Mouse (Mus musculus) layer of hippocampus, postnatal 14 days (tissue): ENCODE results near the gene Sh3rf3. TPM values are rescaled to one million over a fixed set of nuclear protein-coding genes. Genes with fewer than 3 reads are reported as not detected.

Experiments
- DNase-seq, 2 experiments: peaks; one replicate each; pipeline ENCODE4 v3.0.0; 2021 to 2022; ENCODE audit warnings: low spot score in 2 of 2, mixed read lengths in 1 of 2
- microRNA-seq, 2 experiments: library from miRNA; unstranded; fragments of <30 nt; microRNA quantifications; one replicate each; pipeline ENCODE4 v1.2.0; 2021
- total RNA-seq, 2 experiments: library from RNA; stranded (reverse); gene quantifications; 2 replicates each; pipeline ENCODE4 v1.2.3; 2021

The Sh3rf3 gene
- total RNA-seq, 2 experiments from 2014 or later = 43.2 to 45.4 TPM

DNA sequence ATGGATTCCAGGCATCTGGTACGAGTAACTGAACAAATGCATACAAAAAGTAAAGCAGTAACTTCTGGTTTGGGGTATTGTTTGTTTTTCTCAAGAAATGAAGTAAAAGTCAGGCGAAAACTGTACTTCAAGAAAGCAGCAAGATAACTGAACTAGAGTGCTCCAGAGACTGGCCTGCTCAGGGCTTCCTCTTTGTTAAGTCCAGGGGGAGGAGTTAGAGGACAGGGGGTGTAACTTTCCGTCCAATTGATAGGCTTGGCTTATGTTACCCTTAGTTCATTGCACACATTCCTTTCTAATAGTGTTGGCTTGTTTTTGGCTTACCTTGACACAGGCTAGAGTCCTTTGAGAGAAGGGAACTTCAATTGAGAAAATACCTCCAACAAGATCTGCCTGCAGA lies 345.5 kb downstream of the Sh3rf3 start:
- no peak for DNase-seq

- no peak for DNase-seq
Measured at GRCm38 (mm10) chr10:59162185-59162897, 349.2 kb downstream of the Sh3rf3 start.

DNA sequence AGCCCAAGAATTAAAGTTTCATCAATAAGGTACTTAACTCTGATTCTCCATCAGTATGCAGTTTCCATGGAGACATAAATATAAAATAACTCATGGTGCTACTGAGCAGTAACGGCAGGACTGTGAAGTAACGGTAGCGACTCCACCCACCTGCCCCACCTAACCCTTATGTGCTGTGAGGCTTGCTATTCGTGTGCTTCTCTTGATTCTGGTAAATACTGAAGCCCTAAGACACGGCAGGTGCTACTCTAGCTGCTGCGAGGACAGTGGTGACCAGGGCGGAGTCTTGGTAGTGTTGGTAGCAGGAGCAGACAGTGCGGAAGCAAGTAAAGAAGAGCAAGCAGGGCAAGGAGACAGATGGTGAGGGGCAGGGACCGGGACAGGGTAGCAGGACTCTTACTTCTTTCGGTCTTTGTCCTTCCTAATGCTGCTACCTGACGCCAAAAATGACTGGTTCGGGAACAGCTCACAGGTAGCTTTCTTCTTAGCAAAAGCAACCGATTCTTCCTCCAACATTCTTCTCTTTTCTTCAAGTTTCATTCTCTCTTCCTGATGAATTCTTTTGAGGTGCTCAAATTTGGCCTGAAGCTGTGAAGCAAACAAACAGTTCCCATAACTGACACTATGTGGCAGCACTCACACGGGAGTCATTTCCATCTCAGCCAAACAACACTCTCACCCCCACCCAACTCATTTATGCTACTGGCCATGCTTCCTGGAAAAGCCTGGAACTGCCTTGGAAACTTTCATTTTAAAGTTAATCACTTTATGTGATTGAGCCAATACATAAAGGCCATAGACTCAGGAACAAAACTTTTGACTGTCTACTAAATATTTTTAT lies 353.2 kb downstream of the Sh3rf3 start:
- peak; percentile 43 to 76 for DNase-seq

GRCm38 (mm10) chr10:59171042-59171441 lies 357.9 kb downstream of the Sh3rf3 start:
- DNase-seq = no peak

- no peak for DNase-seq
Measured at GRCm38 (mm10) chr10:59172539-59172938, 359.4 kb downstream of the Sh3rf3 start.

- no peak for DNase-seq
Measured at GRCm38 (mm10) chr10:59179620-59180019, 366.5 kb downstream of the Sh3rf3 start.

GRCm38 (mm10) chr10:59182306-59182705 lies 369.1 kb downstream of the Sh3rf3 start:
- DNase-seq = no peak

Small RNAs within 50 kb of the gene (microRNA-seq; reads per million reads assigned to microRNA genes)
- gene Gm27672 = 0 reads per million in 2 experiments

Other genes starting within 250 kb of the Sh3rf3 start
- under 1 TPM; 0.23 to 0.26 TPM for gene Edar, start 137.7 kb upstream of the Sh3rf3 start, total RNA-seq
- not detected for gene Gm17542, start 95.1 kb upstream of the Sh3rf3 start, total RNA-seq